Mouse (Mus musculus) CH12.LX (cell line): ENCODE measurements around the gene Ranbp6. TPM values are rescaled to one million over a fixed set of nuclear protein-coding genes. Genes with fewer than 3 reads are reported as not detected.
A peak's percentile ranks its signal among the peaks of the same experiment; 100 is the strongest.

Experiments
- DNase-seq: peaks from one replicate; pipeline ENCODE4 v3.0.0-alpha.2; 2013; ENCODE audit errors: extremely low read depth
- H3K27ac ChIP-seq: 2 replicates; pipeline ENCODE4 v1.5.1; 2012; ENCODE audit warnings: low read depth, mild to moderate bottlenecking, control low read depth, moderate library complexity; ENCODE audit not compliant: insufficient read depth
- H3K27me3 ChIP-seq: replicated peaks from 2 replicates; pipeline ENCODE3; 2012; ENCODE audit warnings: inconsistent platforms
- H3K36me3 ChIP-seq, 2 experiments: replicated peaks in 1 of 2; 2 replicates each; pipeline versions ENCODE3 to v1.6.1; 2012; ENCODE audit warnings: inconsistent platforms in 1 of 2, low read length in 1 of 2, mild to moderate bottlenecking in 1 of 2, mixed read lengths in 1 of 2, moderate library complexity in 1 of 2; ENCODE audit not compliant: control insufficient read depth in 1 of 2, insufficient read depth in 1 of 2
- H3K4me1 ChIP-seq, 2 experiments: 2 replicates each; pipeline ENCODE4 v1.6.1; 2012; ENCODE audit warnings: inconsistent platforms in 1 of 2, moderate library complexity in 1 of 2; ENCODE audit not compliant: insufficient read depth in 2 of 2, control insufficient read depth in 1 of 2
- H3K4me2 ChIP-seq: 2 replicates; pipeline ENCODE4 v1.6.1; 2012; ENCODE audit warnings: low read depth, mild to moderate bottlenecking, control low read depth; ENCODE audit not compliant: poor library complexity, insufficient read depth, severe bottlenecking
- H3K4me3 ChIP-seq, 3 experiments: fragments of 150-350 bp in 1 of 3; sonication (generic) in 1 of 3; replicated peaks in 1 of 3; 2 replicates each; pipeline versions ENCODE3 to v1.5.1; 2011 to 2012; ENCODE audit warnings: low read depth in 2 of 3, low read length in 2 of 3, mild to moderate bottlenecking in 2 of 3, moderate library complexity in 2 of 3, control low read depth in 1 of 3, improper control_type of control experiment in 1 of 3, inconsistent platforms in 1 of 3, mixed read lengths in 1 of 3; ENCODE audit not compliant: poor library complexity in 1 of 3
- H3K79me2 ChIP-seq: replicated peaks from 2 replicates; pipeline ENCODE4 v1.6.1; 2012; ENCODE audit warnings: mild to moderate bottlenecking, moderate library complexity; ENCODE audit not compliant: control insufficient read depth, poor library complexity, insufficient read depth, severe bottlenecking; ENCODE audit errors: extremely low read depth
- H3K9ac ChIP-seq: 2 replicates; pipeline ENCODE4 v1.6.1; 2012; ENCODE audit warnings: low read depth, mild to moderate bottlenecking, control low read depth, moderate library complexity; ENCODE audit not compliant: insufficient read depth
- H3K9me3 ChIP-seq: replicated peaks from 2 replicates; pipeline ENCODE3; 2012; ENCODE audit warnings: low read length, inconsistent platforms, mixed read lengths
- BHLHE40 ChIP-seq: IDR thresholded peaks from 2 replicates; pipeline ENCODE4 v1.6.1; 2011; ENCODE audit warnings: mild to moderate bottlenecking, low read depth, low read length, improper control_type of control experiment
- CTCF ChIP-seq, 2 experiments: IDR thresholded peaks in 1 of 2; conservative IDR thresholded peaks in 1 of 2; 2 replicates each; pipeline ENCODE4 v1.5.1; 2011 to 2012; ENCODE audit warnings: low read depth in 2 of 2, low read length in 2 of 2, improper control_type of control experiment in 1 of 2, inconsistent platforms in 1 of 2, mild to moderate bottlenecking in 1 of 2, moderate library complexity in 1 of 2
- E2F4 ChIP-seq: IDR thresholded peaks from 2 replicates; pipeline ENCODE4 v1.6.1; 2011; ENCODE audit warnings: low read depth, low read length, improper control_type of control experiment; ENCODE audit not compliant: insufficient replicate concordance
- EP300 ChIP-seq: IDR thresholded peaks from 2 replicates; pipeline ENCODE4 v1.6.1; 2011; ENCODE audit warnings: low read length, improper control_type of control experiment
- HCFC1 ChIP-seq: IDR thresholded peaks from 2 replicates; pipeline ENCODE4 v1.6.1; 2012; ENCODE audit warnings: low read depth, mild to moderate bottlenecking, inconsistent platforms, low read length, improper control_type of control experiment
- IRF4 ChIP-seq: IDR thresholded peaks from 2 replicates; pipeline ENCODE4 v1.6.1; 2014; ENCODE audit warnings: low read depth, mild to moderate bottlenecking, inconsistent platforms, low read length, improper control_type of control experiment
- JUN ChIP-seq: IDR thresholded peaks from 2 replicates; pipeline ENCODE4 v1.6.1; 2011; ENCODE audit warnings: low read depth, mild to moderate bottlenecking, low read length, improper control_type of control experiment, moderate library complexity; ENCODE audit not compliant: insufficient read depth
- KAT2A ChIP-seq: IDR thresholded peaks from 2 replicates; pipeline ENCODE4 v1.6.1; 2012; ENCODE audit warnings: low read length, improper control_type of control experiment, inconsistent platforms; ENCODE audit not compliant: insufficient replicate concordance
- MAX ChIP-seq: IDR thresholded peaks from 2 replicates; pipeline ENCODE4 v1.6.1; 2011; ENCODE audit warnings: low read length, improper control_type of control experiment
- NELFE ChIP-seq: IDR thresholded peaks from 2 replicates; pipeline ENCODE4 v1.6.1; 2011; ENCODE audit warnings: low read depth, low read length, improper control_type of control experiment
- POLR2AphosphoS2 ChIP-seq: IDR thresholded peaks from 2 replicates; pipeline ENCODE4 v1.6.1; 2011; ENCODE audit warnings: low read depth, low read length, improper control_type of control experiment
- RAD21 ChIP-seq: IDR thresholded peaks from 2 replicates; pipeline ENCODE4 v1.6.1; 2011; ENCODE audit warnings: low read depth, mild to moderate bottlenecking, low read length, improper control_type of control experiment, moderate library complexity
- SIN3A ChIP-seq: IDR thresholded peaks from 2 replicates; pipeline ENCODE4 v1.6.1; 2012; ENCODE audit warnings: low read length, improper control_type of control experiment, inconsistent platforms
- SMC3 ChIP-seq: IDR thresholded peaks from 2 replicates; pipeline ENCODE4 v1.6.1; 2011; ENCODE audit warnings: low read depth, low read length, improper control_type of control experiment
- TBP ChIP-seq: conservative IDR thresholded peaks from 2 replicates; pipeline ENCODE4 v1.6.1; 2011; ENCODE audit warnings: low read depth, low read length, improper control_type of control experiment
- UBTF ChIP-seq: IDR thresholded peaks from 2 replicates; pipeline ENCODE4 v1.6.1; 2012; ENCODE audit warnings: low read depth, mild to moderate bottlenecking, inconsistent platforms, low read length, improper control_type of control experiment, moderate library complexity
- USF1 ChIP-seq: IDR thresholded peaks from 2 replicates; pipeline ENCODE4 v1.6.1; 2014; ENCODE audit warnings: low read depth, mild to moderate bottlenecking, inconsistent platforms, low read length, improper control_type of control experiment
- USF2 ChIP-seq: conservative IDR thresholded peaks from 2 replicates; pipeline ENCODE4 v1.6.1; 2011; ENCODE audit warnings: low read depth, low read length, improper control_type of control experiment
- ZC3H11A ChIP-seq: IDR thresholded peaks from 2 replicates; pipeline ENCODE4 v1.6.1; 2012; ENCODE audit warnings: low read depth, mild to moderate bottlenecking, inconsistent platforms, low read length, improper control_type of control experiment
- ZMIZ1 ChIP-seq: IDR thresholded peaks from 2 replicates; pipeline ENCODE4 v1.6.1; 2012; ENCODE audit warnings: low read depth, mild to moderate bottlenecking, inconsistent platforms, low read length, improper control_type of control experiment
- ZNF384 ChIP-seq: IDR thresholded peaks from 2 replicates; pipeline ENCODE4 v1.6.1; 2012; ENCODE audit warnings: low read depth, low read length, improper control_type of control experiment, inconsistent platforms
- dilution Hi-C: fragments of 300-500 bp; cut with MboI; formaldehyde crosslinking; loops from 2 replicates; pipeline ENCODE4 v1.14.3; 2020; ENCODE audit warnings: low sequenced_read_pairs; ENCODE audit not compliant: extremely low pct_unique_long_range_greater_than_20kb, extremely low pct_ligation_motif_present
- in situ Hi-C: fragments of 300-500 bp; cut with MboI; formaldehyde crosslinking; loops from 3 replicates; pipeline ENCODE4 v1.14.3; 2019; ENCODE audit warnings: low sequenced_read_pairs, low pct_ligation_motif_present, low pct_unique_long_range_greater_than_20kb, mixed read lengths
- polyA plus RNA-seq: library from polyadenylated mRNA; unstranded; fragments of >175 nt; gene quantifications from 2 replicates; pipeline ENCODE4 v1.2.1, GENCODE M21; 2012; ENCODE audit warnings: low read depth; ENCODE audit not compliant: insufficient read length
- total RNA-seq, 2 experiments: library from RNA; depleted of rRNA; stranded (reverse); fragments of 300-350 nt in 1 of 2; fragments of >200 nt in 1 of 2; gene quantifications; 2 replicates each; pipeline ENCODE4 v1.2.3; 2012 to 2014

The Ranbp6 gene
- total and polyA plus RNA-seq, 3 experiments, result 7.0 to 12.1 (median 8.4) TPM

DNA sequence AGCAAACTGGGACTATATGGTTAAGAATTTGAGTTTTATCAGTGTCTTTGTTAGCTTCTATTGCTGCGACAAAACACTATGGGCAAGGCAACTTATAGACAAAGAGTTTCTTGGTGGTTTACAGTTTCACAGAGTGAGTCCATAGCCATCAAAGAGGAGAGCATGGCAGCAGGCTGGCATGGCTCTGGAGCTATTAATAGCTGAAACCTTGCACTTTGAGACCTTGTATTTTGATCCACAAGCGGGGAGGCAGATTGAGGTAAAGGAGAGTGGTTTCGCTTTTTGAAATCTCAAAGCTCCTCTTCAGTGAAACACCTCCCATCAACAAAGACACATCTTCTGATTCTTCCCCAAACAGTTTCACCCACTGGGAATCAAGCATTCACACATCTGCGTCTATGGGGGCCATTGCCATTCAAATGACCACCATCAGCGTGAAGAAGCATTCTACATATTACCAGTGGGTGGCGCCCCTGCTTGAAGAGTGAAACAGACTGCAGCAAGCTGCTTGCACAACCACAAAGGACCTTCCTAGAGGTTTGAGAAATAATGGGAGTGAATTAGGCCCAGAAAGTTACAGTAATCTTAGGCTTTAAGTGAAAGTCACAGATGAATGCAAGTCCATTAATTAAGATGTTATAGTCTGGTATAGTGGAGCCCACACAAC, 11.4 kb upstream of the Ranbp6 start:
- Histone ChIP-seq H3K9me3 (no peaks in the 10 kb centered on the region), H3K4me1 (peaks cover 0 to 21% of the 10 kb centered on the region in 2 experiments; a peak in 3 of 4 replicates), H3K4me3 (no peak overlapping the region)
- dilution Hi-C loops, result no loop called here
- peak; percentile 75 for DNase-seq
- TF ChIP-seq IRF4, result no peak
- no peak for TF ChIP-seq POLR2AphosphoS2
- no peak for TF ChIP-seq TBP
- no peak for TF ChIP-seq ZMIZ1
- no peak for TF ChIP-seq USF2
- no peak for TF ChIP-seq EP300
- no peak for TF ChIP-seq UBTF
- TF ChIP-seq CTCF (conservative IDR thresholded peaks at IDR 0.05 in 1 of 2, IDR thresholded peaks at IDR 0.05 in 1 of 2; ENCODE audit: low read depth in 2 of 2, low read length in 2 of 2), result peak; percentile 63 to 92
- no peak for TF ChIP-seq NELFE
- peak; percentile 82 for TF ChIP-seq SMC3
- TF ChIP-seq SIN3A, result no peak
- TF ChIP-seq MAX, result 0 out of 2 replicates have a peak, but pooled peaks have one; percentile 11
- peak; percentile 92 for TF ChIP-seq RAD21
- TF ChIP-seq BHLHE40, result no peak
- TF ChIP-seq ZC3H11A, result peak; percentile 19; the same call in 1 of the 2 replicates
- no peak for TF ChIP-seq E2F4
- TF ChIP-seq ZNF384, result no peak
- TF ChIP-seq USF1, result no peak
- no peak for TF ChIP-seq JUN
- TF ChIP-seq, all 38 proteins: peak for 5
- H3K36me3 ChIP-seq, result no peaks in the 10 kb centered on the region
- H3K79me2 ChIP-seq, result no peaks in the 10 kb centered on the region
- H3K27me3 ChIP-seq, result no peaks in the 10 kb centered on the region
- in situ Hi-C loops, result loop anchor here (5.0 to 25.0 kb wide), 3 partner anchors 303 to 462 kb away; partner anchors contain the start of genes Cd274 and Plgrkt
- peak overlapping the region; percentile 2; the same call in 1 of the 2 replicates for H3K9ac ChIP-seq
- no peak overlapping the region for H3K27ac ChIP-seq
- peak overlapping the region; percentile 59; the same call in 1 of the 2 replicates for H3K4me2 ChIP-seq

DNA sequence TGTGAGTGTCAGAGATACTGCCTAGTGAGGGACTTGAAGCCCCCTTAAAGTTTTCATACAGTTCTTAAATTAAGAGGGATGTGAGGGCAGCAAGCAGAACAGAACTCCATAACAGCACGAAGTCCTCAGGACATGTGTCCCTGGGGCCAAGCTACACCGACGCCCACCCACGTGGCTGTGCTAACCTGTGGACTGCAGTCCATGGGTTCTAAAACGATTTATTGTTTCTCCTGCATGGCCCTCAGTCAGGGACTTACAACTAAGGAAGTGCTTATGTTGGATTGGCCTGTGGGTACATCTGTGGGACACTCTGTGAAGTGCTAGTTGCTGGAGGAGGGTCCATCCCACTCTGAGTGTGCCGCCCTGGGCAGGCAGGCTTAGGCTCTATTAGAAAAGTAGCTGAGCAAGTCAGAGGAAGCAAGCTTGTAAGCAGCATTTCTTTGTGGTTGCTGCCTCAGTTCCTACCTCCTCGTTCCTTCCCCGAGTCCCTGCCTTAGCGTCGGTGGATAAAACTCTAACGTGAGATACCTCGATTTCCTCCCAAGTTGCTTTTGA, 10.8 kb upstream of the Ranbp6 start:
- H3K27me3 ChIP-seq, result no peaks in the 10 kb centered on the region
- peak overlapping the region; percentile 59; the same call in 1 of the 2 replicates for H3K4me2 ChIP-seq
- DNase-seq, result no peak
- H3K9me3 ChIP-seq, result no peaks in the 10 kb centered on the region
- H3K27ac ChIP-seq, result no peak overlapping the region
- H3K4me3 ChIP-seq, result no peak overlapping the region
- dilution Hi-C loops, result no loop called here
- H3K9ac ChIP-seq, result peak overlapping the region; percentile 2; the same call in 1 of the 2 replicates
- no peaks in the 10 kb centered on the region for H3K79me2 ChIP-seq
- in situ Hi-C loops, result loop anchor here (5.0 to 25.0 kb wide), 3 partner anchors 304 to 461 kb away; partner anchors contain the start of genes Cd274 and Plgrkt
- H3K4me1 ChIP-seq, result peaks cover 0 to 17% of the 10 kb centered on the region in 2 experiments; a peak in 3 of 4 replicates
- no peak for TF ChIP-seq E2F4
- TF ChIP-seq ZC3H11A, result no peak
- no peak for TF ChIP-seq ZMIZ1
- no peak for TF ChIP-seq SIN3A
- no peak for TF ChIP-seq RAD21
- TF ChIP-seq HCFC1, result no peak
- no peak for TF ChIP-seq KAT2A
- no peak for TF ChIP-seq UBTF
- H3K36me3 ChIP-seq, result no peaks in the 10 kb centered on the region
